Mouse (Mus musculus) G1E (cell line): ENCODE data around the gene Fxyd5.

Source experiments
- CTCF ChIP-seq: IDR thresholded peaks from 2 replicates; pipeline ENCODE4 v1.5.1; 2012; ENCODE audit warnings: low read depth, low read length, inconsistent platforms, mixed read lengths
- GATA1 ChIP-seq: IDR thresholded peaks from 2 replicates; pipeline ENCODE4 v1.6.1; 2012; ENCODE audit warnings: borderline replicate concordance, low read length, inconsistent platforms, mixed read lengths
- POLR2AphosphoS5 ChIP-seq: IDR thresholded peaks from 2 replicates; pipeline ENCODE4 v1.6.1; 2012; ENCODE audit warnings: low read depth, low read length, inconsistent platforms; ENCODE audit not compliant: insufficient replicate concordance
- TAL1 ChIP-seq: conservative IDR thresholded peaks from 2 replicates; pipeline ENCODE4 v1.6.1; 2012; ENCODE audit warnings: low read depth, low read length, inconsistent platforms, mixed read lengths

DNA sequence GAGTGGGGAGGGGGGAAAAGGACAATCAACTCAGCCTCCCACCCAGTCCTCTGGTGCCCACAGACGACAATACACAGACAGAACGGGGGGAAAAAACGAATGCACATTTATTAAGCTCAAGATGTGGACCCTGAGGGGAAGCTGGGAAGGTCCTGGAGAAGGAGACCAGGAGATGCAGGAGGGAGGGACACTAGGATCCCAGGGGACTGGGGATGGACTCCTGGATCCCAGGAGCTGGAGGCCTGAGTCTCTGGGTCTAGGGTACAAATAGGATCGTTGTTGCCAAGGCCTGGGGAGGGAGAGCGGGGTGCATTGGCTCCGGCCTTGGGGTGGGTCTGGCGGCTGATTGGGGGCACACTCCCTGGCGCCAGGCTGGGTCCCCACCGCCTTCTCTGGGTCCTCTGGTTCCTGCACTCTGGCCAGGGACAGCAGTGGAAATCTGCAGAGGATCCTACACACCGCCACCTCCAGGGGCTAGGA is at the start of gene Fxyd5:
- TF ChIP-seq CTCF (no peak), POLR2AphosphoS5 (no peak), GATA1 (no peak), TAL1 (no peak)
